9 mouse cellular contexts compared by ENCODE assay signal in genomic region chr10:31331225-31331775, GRCm38 (mm10). TPM values are rescaled to one million over a fixed set of nuclear protein-coding genes. Genes with fewer than 3 reads are reported as not detected.
DNase-seq lines count a peak whose midpoint lies in the region; ATAC-seq lines count a peak whose summit lies in the region.
"Had no signal": no experiment of that assay in that cellular context is flagged by ENCODE, and none has a peak within 500 bp of the region (broad histone marks: within the 10 kb centered on the region; RNA-seq: fewer than 3 reads in every experiment).

No protein-coding gene starts in this region.

- ATAC-seq in embryonic facial prominence, embryonic 13.5 days (ENCODE audit: insufficient number of reproducible peaks, insufficient read depth, low FRiP score, low TSS enrichment, low read depth) = peak; percentile 74; the same call in 1 of the 2 replicates
- 0 out of 2 replicates have a peak, but pooled peaks have one; percentile 34 for ATAC-seq in embryonic facial prominence, embryonic 15.5 days (ENCODE audit: insufficient number of reproducible peaks, low FRiP score, low TSS enrichment, low read depth)
- ATAC-seq in midbrain, embryonic 16.5 days = peak; percentile 73; the same call in 1 of the 2 replicates

- DNase-seq in embryonic facial prominence, embryonic 10.5 days (ENCODE audit: low spot score) = no peak
- DNase-seq in lung, postnatal 36 days = peak; percentile 21
- DNase-seq in lung, postnatal 25 days (ENCODE audit: low spot score) = no peak
- DNase-seq in T-cell, adult 2 months (ENCODE audit: low spot score) = no peak
- no peak for DNase-seq in embryo, embryonic 9.5 days (ENCODE audit: extremely low spot score)

- no peak overlapping the region for H3K27ac ChIP-seq in embryonic facial prominence, embryonic 13.5 days
- no peak overlapping the region for H3K27ac ChIP-seq in embryonic facial prominence, embryonic 10.5 days (replicated peaks)
- no peak overlapping the region for H3K27ac ChIP-seq in embryonic facial prominence, embryonic 15.5 days (replicated peaks)
- no peak overlapping the region for H3K27ac ChIP-seq in midbrain, embryonic 16.5 days (ENCODE audit: low read length)

- no peak overlapping the region for H3K4me3 ChIP-seq in embryonic facial prominence, embryonic 13.5 days
- H3K4me3 ChIP-seq in embryonic facial prominence, embryonic 10.5 days = no peak overlapping the region
- no peak overlapping the region for H3K4me3 ChIP-seq in embryonic facial prominence, embryonic 15.5 days (replicated peaks)
- no peak overlapping the region for H3K4me3 ChIP-seq in midbrain, embryonic 16.5 days (ENCODE audit: low read depth, low read length)

- no peak overlapping the region for H3K4me2 ChIP-seq in embryonic facial prominence, embryonic 13.5 days
- H3K4me2 ChIP-seq in embryonic facial prominence, embryonic 15.5 days (replicated peaks) = no peak overlapping the region
- no peak overlapping the region for H3K4me2 ChIP-seq in midbrain, embryonic 16.5 days (ENCODE audit: low read length)

- no peaks in the 10 kb centered on the region for H3K9me3 ChIP-seq in embryonic facial prominence, embryonic 13.5 days
- no peaks in the 10 kb centered on the region for H3K9me3 ChIP-seq in embryonic facial prominence, embryonic 10.5 days
- H3K9me3 ChIP-seq in embryonic facial prominence, embryonic 15.5 days (replicated peaks) = no peaks in the 10 kb centered on the region
- no peaks in the 10 kb centered on the region for H3K9me3 ChIP-seq in midbrain, embryonic 16.5 days (replicated peaks; ENCODE audit: control insufficient read depth, low read length, poor library complexity, severe bottlenecking)

- H3K9ac ChIP-seq in embryonic facial prominence, embryonic 13.5 days = no peak overlapping the region
- H3K9ac ChIP-seq in embryonic facial prominence, embryonic 15.5 days = no peak overlapping the region
- no peak overlapping the region for H3K9ac ChIP-seq in midbrain, embryonic 16.5 days (ENCODE audit: low read depth, low read length)

- no peaks in the 10 kb centered on the region for H3K27me3 ChIP-seq in embryonic facial prominence, embryonic 13.5 days
- H3K27me3 ChIP-seq in embryonic facial prominence, embryonic 10.5 days (replicated peaks; ENCODE audit: low read depth, poor library complexity, severe bottlenecking) = no peaks in the 10 kb centered on the region
- H3K27me3 ChIP-seq in embryonic facial prominence, embryonic 15.5 days = no peaks in the 10 kb centered on the region
- no peaks in the 10 kb centered on the region for H3K27me3 ChIP-seq in midbrain, embryonic 16.5 days (ENCODE audit: control insufficient read depth, insufficient read depth, low read depth, low read length)
- H3K27me3 ChIP-seq: CH12.LX had no signal

- peaks cover 18% of the 10 kb centered on the region for H3K36me3 ChIP-seq in embryonic facial prominence, embryonic 13.5 days
- H3K36me3 ChIP-seq in embryonic facial prominence, embryonic 10.5 days (replicated peaks) = peaks cover 30% of the 10 kb centered on the region
- 0 out of 2 replicates have a peak, but pooled peaks cover 15% of the 10 kb centered on the region for H3K36me3 ChIP-seq in embryonic facial prominence, embryonic 15.5 days
- H3K36me3 ChIP-seq in midbrain, embryonic 16.5 days (ENCODE audit: control insufficient read depth, insufficient read depth, low read length) = peaks cover 7% of the 10 kb centered on the region

- 84% methylated on average over 4 of the region's 4 CpGs for WGBS in embryonic facial prominence, embryonic 13.5 days
- 90% methylated on average over 4 of the region's 4 CpGs for WGBS in embryonic facial prominence, embryonic 10.5 days
- 73% methylated on average over 4 of the region's 4 CpGs for WGBS in embryonic facial prominence, embryonic 15.5 days
- WGBS in midbrain, embryonic 16.5 days = 84% methylated on average over 4 of the region's 4 CpGs

- H3K4me1 ChIP-seq in embryonic facial prominence, embryonic 13.5 days = 0 out of 2 replicates have a peak, but pooled peaks cover 10% of the 10 kb centered on the region
- no peaks in the 10 kb centered on the region for H3K4me1 ChIP-seq in embryonic facial prominence, embryonic 10.5 days
- no peaks in the 10 kb centered on the region for H3K4me1 ChIP-seq in embryonic facial prominence, embryonic 15.5 days
- H3K4me1 ChIP-seq in midbrain, embryonic 16.5 days (ENCODE audit: control insufficient read depth, insufficient read depth, low read length) = no peaks in the 10 kb centered on the region

RNA-seq across cellular contexts. Expression of gene Hddc2, which starts 18.1 kb away (rescaled TPM):
- polyA plus RNA-seq in embryonic facial prominence, embryonic 13.5 days (2015; fragmentation: Nextera tagmentation; extraction: Ambion mirVana) = 85.5 and 102 TPM in 2 replicates
- polyA plus RNA-seq in embryonic facial prominence, embryonic 10.5 days (2016; fragmentation: Nextera tagmentation; extraction: Ambion mirVana) = 94.9 and 97.4 TPM in 2 replicates
- 61.1 and 65.5 TPM in 2 replicates for polyA plus RNA-seq in embryonic facial prominence, embryonic 15.5 days (2015; fragmentation: Nextera tagmentation; extraction: Ambion mirVana)
- polyA plus RNA-seq in midbrain, embryonic 16.5 days (2015; fragmentation: Nextera tagmentation; extraction: Ambion mirVana) = 49.2 and 56.8 TPM in 2 replicates
